Mouse (Mus musculus): ENCODE data around the gene Gm10337.

Gene Gm10337

DNA sequence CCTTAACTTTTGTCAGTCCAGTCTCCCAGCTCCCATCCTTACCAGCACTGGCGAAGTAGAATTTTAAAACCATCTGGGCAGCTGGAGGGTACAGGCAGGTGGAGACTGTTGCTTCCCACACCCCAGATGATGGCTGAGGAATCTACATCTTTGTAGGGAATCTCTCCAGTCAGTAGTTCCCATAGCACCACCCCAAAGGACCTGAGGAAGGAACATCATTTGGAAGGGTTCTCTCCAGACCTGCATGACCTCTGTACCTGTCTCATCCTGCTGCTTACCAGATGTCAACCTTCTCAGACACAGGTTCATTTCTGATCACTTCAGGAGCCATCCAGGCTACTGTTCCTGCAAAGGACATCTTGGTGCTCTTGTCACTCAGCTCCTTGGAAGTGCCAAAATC lies at the start of gene Gm10337:
Gm10337 (plus strand) TSS at position 276 of the 400 bp plus-strand sequence.
- no peak for DNase-seq (ENCODE audit: low spot score in 2 of 2)

DNA sequence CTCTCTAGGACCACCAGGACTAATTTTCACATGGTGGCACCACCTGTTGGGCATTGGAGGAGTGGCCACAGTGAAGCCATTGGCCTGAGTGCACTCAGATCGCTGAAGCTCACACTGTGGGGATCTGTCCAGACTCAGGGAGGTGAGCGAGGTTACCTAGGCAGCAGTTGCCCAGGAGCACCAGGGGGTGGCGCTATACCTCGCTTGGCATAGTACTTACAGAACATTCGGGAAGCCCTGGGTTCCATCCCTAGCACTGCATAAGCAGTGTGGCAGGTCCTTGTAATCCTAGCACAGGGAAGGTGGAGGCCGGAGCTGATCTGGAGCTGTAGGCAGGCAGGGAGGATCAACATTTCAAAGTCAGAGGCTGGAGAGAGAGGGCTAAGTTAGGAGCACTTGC lies 47.5 kb upstream of the Gm10337 start:
- no peak for DNase-seq (ENCODE audit: low spot score in 2 of 2)

DNA sequence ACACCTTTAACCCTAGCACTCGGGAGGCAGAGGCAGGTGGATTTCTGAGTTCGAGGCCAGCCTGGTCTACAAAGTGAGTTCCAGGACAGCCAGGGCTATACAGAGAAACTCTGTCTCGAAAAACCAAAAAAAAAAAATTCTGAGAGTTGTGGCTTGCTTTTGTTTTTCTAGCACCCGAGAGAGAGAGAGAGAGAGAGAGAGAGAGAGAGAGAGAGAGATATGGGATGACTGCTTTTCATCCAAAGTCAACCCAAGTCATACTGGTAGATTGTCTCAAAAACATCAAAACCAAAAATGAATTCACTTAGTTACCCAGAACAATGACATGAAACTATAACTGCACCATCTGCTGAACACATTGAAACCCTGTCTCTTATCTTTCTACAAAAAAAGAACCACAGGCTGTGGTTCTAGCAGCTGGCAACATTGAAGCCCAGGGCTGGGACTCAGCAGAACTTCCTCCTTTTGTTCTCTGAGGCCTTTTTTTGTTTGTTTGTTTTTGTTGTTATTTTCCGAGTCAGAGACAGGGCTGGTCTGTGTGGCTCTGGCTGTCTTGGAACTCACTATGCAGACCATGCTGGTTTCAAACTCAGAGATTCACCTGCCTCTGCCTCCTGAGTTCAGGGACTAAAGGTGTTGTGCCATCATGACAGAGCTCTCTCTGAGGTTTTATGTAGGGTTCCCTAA lies 45.3 kb upstream of the Gm10337 start:
- DNase-seq (ENCODE audit: low spot score in 2 of 2), result no peak

DNA sequence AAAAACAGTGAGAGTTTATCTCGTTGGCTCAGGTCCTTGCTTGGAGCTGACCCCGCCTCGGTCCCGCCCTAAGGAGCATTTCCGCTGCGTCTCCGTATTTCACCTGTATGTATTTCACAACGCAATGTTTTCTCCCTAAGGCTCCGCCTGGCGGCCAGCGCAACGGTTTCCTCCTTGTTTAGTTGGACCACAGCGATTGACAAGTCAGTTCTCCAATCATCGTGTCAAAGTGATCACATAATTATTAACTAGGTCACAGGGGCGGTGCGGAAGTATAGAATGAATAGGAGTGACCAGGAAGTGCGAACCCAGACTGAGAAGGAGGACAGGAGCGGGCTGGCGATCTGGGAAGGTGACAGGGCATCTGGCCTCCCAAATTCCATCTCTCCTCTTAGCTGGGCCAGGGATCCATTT lies 44.6 kb upstream of the Gm10337 start, which contains the start of gene Prr13:
Prr13 (plus strand) TSS at position 125 of the 414 bp plus-strand sequence.
- DNase-seq (ENCODE audit: low spot score in 2 of 2), result peak; percentile 96

DNA sequence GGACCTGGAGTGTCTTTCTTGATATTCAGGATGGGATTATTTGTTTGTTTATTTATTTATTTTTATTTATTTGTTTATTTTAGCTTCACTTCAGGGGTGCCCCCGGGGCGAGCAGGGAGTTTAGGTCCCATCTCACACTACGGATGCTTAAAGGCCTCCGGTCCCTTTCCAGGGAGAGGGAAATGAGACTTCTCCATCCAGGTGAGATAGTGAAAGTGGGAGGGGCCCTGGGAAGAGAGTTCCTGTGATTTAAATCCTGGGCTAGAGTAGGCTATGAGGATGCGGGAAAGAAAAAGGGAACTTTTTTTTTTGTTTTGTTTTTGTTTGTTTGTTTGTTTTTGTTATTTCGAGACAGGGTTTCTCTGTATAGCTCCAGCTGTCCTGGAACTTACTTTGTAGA lies 44.1 kb upstream of the Gm10337 start:
- DNase-seq (ENCODE audit: low spot score in 2 of 2), result no peak

DNA sequence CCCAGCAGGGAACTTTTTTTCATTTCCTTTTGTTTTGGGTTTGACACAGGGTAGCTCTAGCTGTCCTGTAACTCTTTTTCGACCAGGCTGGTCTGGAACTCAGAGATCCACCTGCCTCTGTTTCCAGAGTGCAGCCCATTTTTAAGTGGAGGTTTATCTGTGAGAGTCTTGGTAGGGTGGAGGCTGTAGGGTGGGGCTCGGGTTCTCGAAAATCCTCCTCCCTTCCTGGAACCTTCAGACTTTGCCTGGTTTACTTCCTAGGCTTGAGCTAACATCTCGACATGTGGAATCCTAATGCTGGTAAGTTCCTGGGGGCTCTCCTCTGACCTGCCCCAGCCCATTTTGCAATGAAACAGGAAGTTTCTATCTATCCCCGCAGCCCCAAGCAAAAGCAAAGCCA lies 43.7 kb upstream of the Gm10337 start:
- no peak for DNase-seq (ENCODE audit: low spot score in 2 of 2)

DNA sequence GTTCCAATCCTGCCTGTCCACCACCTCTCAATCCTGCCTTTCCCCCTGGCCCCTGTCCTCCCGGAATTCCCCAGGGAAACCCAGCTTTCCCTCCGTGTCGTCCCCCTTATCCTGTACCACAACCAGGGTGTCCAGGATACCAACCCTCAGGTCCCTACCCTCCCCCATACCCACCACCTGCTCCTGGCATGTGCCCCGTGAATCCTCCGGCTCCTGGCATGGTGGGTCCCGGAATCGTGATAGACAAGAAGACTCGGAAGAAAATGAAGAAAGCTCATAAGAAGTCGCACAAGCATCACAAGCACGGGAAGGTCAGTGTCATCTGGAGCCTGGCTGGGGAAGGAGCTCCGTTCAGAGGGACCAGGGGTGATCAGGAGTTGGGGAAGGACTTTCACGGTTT lies 43.1 kb upstream of the Gm10337 start:
- DNase-seq (ENCODE audit: low spot score in 2 of 2), result no peak

DNA sequence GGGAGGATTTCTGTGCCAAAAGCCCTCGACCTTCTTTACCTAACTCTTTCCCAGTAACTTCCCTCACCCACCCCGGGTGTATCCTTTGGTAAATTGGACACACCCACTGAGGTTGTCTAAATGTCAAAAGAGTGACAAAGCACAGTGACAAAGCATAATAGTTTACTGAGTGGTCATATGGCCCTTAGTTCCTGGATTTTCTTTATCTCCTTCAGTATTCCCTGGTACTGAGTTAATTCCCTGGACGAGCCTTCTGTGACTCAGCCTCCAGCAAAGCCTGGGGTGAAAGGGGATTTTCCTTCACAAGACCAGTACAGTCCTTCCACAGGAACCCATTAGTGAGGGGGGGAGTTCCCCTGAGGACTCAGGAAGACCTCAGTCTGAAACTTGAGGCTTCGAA lies 42.6 kb upstream of the Gm10337 start:
- no peak for DNase-seq (ENCODE audit: low spot score in 2 of 2)

DNA sequence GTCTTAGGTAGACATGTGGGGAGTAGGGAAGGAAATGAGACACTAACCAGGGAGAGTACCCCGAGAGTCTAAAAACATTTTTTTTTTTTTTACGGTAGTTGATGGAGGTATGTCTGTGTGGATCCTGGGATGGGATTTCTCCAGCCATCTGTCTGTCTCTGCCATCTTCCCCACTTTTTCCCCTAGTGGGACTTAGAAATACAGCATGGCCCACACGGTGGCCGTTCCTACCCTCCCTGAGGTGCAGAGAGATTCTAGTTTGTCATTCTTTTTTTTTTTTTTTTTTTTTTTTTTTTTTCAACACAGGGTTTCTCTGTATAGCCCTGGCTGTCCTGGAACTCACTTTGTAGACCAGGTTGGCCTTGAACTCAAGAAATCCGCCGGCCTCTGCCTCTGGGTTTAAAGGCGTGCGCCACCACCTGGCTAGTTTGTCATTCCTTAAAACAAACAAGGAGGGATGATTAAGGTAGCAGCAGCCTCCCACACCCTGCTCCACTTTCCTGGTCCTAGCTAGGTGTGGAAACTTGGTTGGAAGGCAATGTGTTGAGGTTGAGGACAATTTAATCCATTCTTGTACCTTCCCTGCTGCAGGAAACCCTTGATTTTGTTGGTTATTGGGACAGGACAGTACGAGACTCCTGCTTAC lies 42.0 kb upstream of the Gm10337 start:
- no peak for DNase-seq (ENCODE audit: low spot score in 2 of 2)

DNA sequence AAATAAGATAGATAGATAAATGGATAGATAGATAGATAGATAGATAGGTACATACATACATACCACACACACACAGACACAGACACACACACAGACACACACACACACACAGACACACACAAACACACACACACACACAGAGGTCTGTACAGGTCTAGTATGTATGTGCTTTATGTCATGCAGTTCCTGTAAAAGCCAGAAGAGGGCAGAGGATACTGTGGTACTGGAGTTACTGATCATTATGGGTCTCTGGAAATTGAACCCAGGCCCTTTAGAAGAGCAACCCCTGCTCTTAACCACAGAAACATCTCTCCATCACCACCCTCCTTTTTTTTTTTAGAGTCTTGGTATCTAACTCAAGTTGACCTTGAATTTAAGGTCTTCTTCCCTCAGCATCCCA lies 39.9 kb upstream of the Gm10337 start:
- no peak for DNase-seq (ENCODE audit: low spot score in 2 of 2)

DNA sequence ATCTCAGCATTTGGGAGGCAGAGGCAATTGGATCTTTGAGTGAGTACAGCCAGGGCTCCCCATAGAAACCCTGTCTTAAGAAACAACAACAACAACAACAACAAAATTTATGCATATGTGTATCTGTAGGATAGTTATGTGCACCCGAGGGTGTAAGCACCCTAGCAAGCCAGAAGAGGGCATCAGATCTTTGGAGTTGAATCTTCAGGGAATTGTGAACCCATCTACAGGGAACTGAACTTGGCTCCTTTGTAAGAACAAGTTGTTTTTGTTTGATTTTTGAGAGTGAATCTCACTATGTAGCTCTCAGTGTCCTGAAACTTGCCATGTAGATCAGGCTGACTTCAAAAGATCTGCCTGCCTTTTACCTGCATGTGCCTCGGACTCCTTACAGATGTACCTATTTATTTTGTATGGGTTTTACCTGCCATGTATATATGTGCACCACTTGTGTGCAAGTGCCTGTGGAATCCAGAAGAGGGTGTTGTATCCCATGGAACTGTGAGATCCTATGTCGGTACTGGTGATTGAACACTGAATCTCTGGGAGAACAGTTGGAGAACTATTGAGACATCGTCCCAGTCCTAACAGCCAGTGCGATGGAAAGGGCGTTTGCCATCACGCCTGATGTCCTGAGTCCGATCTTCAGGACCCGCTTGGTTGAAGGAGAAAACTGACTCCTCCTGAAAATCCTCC lies 34.7 kb upstream of the Gm10337 start:
- DNase-seq (ENCODE audit: low spot score in 2 of 2), result no peak

DNA sequence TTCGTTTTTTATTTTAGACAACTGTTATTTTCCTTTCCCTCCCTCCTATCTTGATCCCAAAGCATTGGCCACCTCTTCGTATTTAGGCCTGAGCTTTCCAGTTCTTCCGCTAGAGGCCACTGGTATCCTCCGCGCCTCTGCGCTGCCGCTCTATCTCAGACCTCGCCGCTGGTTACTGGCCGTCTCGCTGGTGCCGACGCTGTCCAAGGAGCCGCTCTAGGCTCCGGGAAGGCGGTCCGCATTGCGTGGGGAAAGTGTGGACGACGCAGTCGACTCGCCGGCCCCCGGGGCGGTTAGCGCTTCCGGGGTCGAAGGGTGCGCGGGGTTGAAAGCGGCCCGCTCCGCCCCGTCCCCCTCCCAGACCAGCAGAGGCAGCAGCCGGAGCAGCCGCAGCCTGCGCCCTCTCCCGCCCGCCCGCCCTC lies 33.3 kb upstream of the Gm10337 start, which contains the start of gene Pcbp2:
Pcbp2 (plus strand) TSS at position 357 of the 422 bp plus-strand sequence.
- peak; percentile 95 to 96 for DNase-seq (ENCODE audit: low spot score in 2 of 2)

DNA sequence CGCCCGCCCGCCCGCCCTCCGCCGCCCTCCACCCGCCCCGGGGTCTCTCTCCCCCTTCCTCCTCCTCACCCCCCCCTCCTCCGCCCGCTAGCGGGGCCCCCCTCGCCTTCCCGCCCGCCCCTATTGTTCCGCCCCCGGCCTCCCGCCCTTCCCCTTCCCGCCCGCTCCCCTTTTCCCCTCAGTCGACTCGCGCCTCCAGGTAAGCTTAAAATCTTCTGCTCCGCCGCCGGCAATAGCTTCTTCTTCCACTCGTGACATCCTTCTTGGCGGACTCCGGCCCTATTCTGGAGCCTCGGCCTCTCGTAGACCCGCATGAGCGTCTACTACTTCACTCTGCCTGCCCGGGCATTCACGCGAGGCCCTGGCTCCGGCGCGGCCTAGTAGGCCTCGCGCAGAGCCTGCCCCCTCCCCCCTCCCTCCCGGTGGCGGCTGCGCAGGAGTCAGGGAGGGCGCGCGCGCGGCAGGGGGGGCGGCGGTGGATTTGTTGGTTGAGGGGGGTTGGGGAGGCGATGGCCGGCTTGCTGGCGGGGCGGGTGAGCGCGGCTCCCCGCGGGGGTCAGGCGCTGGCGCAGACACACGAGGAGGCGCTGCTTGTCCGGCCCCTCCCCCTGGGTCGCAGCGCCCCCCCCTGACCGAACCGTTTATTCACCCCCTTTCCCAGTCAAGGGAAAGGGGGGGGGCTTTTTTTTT lies 32.8 kb upstream of the Gm10337 start:
- DNase-seq (ENCODE audit: low spot score in 2 of 2), result peak; percentile 69 to 77

DNA sequence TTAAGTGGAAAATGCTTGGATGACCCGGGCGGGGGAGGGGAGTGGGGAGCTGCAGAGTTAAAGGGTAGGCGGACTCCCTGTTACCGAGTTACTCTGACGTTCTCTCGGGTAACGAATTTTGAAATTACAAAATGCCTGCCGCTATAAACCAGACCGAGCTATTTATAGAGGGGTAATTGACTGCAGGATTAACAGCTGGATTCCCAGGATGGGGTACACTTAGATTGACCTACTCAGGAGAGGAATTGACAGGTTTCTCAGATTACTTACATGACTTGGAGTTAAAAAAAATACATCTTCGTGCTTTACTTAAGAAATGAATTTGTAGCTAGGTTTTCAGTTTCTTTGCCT lies 32.3 kb upstream of the Gm10337 start:
- DNase-seq (ENCODE audit: low spot score in 2 of 2), result no peak

DNA sequence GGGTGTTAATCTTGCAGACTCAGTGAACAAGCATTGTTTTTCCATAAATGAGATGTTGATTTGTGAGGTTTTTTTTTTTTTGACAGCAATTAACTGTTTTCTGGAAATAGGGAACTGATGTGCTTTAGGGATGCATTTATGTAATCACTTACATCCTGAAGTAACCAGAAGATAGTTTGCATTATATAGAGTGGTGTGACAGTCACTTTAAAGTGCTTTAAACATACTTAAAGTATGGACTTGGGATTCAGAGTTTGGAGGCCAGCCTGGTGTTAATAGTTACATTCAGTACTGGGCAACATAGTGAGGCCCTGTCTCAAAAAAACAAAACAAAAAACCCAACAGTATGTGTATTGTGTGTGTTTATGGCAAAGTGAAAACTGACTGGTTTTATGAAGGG lies 31.8 kb upstream of the Gm10337 start:
- DNase-seq (ENCODE audit: low spot score in 2 of 2), result no peak

DNA sequence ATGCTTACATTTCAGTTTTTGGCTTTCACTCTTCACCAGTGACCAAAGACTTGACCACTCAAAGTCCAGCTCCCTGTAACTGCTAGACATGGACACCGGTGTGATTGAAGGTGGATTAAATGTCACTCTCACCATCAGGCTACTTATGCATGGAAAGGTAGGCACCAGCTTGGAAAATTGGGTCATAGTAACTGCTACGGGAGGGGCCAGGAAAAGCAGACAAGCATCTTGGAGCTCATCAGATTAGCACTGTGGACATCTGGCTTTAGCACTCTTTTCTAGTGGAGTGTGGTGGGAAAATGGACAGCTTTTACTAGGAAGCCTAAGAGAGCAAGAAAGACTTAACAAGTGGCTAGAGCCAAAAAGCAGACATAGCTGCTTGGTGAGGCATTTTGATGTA lies 30.3 kb upstream of the Gm10337 start:
- no peak for DNase-seq (ENCODE audit: low spot score in 2 of 2)

DNA sequence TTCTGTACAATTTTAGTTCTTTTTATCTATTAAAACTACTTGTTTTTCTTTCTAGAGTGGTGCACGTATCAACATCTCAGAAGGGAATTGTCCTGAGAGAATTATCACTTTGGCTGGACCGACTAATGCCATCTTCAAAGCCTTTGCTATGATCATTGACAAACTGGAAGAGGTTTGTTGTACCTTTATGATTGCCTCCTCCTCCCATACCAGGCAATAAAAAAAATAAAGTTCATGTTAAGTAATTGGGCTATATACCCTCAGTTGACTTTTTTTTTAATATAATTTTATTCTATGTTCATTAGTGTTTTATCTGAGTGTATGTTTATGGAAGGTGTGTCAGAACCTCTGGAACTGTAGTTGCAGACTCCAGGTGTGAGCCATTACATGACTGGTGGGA lies 29.0 kb upstream of the Gm10337 start:
- no peak for DNase-seq (ENCODE audit: low spot score in 2 of 2)

DNA sequence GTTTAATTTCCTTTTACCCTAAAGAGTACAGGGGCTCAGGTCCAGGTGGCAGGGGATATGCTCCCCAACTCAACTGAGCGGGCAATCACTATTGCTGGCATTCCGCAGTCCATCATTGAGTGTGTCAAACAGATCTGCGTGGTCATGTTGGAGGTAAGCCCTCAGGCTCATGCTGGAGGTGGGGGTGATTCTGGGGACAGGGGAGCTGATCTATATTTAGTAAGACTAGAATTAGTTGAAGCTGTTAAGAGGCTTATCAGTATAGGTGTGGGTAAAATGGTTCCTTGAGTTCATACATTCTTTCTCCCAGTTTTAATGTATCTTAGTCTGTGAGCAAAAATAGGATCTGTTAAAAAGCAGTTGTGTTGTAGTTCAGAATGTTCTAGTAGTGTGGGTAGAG lies 20.4 kb upstream of the Gm10337 start:
- no peak for DNase-seq (ENCODE audit: low spot score in 2 of 2)

DNA sequence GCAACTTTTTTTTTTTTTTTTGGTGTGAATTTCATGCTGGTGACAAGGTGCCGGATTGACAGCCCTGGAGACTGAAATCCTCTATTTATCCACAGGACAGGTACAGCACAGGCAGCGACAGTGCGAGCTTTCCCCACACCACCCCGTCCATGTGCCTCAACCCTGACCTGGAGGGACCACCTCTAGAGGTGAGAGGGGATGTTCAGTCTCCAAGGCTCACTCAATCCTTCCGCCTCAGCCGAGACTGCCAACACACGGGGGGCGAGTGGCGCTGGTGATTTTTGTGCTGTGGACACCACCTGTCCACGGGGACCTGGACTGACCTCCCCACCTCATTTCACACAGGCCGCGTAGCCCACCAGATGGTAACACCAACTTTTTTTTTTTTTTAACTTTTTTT lies 17.7 kb upstream of the Gm10337 start:
- DNase-seq (ENCODE audit: low spot score in 2 of 2), result no peak

DNA sequence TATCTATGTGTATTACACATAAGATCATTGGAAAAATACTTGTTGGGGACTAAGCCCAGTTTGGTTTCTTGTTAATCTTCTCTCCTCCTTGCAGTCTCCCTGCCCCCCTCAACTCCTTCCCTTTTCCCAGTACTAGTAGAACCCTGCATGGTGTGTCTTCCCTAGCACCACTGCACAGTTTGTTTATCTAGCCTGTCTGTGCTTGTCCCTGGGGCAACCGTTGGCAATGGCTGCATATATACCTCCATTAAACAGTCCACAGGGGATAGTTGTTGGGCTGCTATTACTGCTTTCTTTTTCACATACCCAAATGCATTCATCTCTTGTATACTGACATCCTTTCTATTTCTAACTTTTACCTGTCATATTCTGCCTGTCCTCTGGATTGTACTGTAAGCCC lies 15.9 kb upstream of the Gm10337 start:
- DNase-seq (ENCODE audit: low spot score in 2 of 2), result no peak

DNA sequence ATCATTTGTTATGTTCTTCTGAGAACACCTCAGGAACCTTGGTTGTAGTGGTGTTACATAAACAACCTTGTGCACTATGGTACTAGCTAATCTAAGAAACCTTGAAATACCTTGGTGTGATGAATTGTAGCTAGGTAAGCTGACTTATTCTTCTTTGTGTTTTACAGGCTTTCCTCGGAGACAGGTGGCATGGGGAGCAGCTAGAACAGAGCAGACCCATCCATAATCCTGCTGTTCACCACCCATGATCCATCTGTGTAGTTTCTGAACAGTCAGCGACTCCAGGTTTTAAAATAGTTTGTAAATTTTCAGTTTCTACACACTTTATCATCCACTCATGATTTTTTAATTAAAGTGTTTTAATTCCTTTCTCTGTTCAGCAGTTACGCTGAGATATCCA lies 5.2 kb upstream of the Gm10337 start:
- DNase-seq (ENCODE audit: low spot score in 2 of 2), result no peak

DNA sequence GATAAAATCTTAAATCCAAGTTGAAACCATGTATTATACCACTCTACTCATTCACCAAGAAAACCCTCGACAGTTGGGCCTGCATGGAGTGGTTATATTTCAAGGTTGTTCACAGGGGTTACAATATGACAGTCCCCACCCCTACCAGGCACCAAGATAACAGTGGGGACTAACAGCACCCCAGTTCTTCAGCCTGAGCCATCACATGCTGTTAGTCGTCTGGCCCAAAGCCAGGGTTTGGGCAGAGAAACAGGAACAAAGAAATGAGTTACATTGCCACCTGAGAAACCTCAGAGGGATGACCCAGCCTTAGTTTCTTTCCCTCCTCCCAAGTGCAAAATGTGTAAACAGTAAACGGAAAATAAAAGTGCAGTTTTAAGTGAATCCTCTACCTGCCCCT lies 4.2 kb upstream of the Gm10337 start:
- no peak for DNase-seq (ENCODE audit: low spot score in 2 of 2)

All from right cerebral cortex, adult 2 months (tissue).